Mouse (Mus musculus) kidney, embryonic 15.5 days (tissue): ENCODE data around the gene Exosc10. TPM values are rescaled to one million over a fixed set of nuclear protein-coding genes. Genes with fewer than 3 reads are reported as not detected.
A peak's percentile ranks its signal among the peaks of the same experiment; 100 is the strongest.

Source experiments
- ATAC-seq: fragments of 200-750 bp; cut with Nextera tagmentation; replicated peaks from 2 replicates; pipeline ENCODE4 v1.8.0; 2017; ENCODE audit warnings: moderate TSS enrichment; ENCODE audit not compliant: low FRiP score
- H3K27ac ChIP-seq: fragments of 300-500 bp; sonication (generic); 2 replicates; pipeline ENCODE4 v1.5.1; 2015; ENCODE audit warnings: mild to moderate bottlenecking, inconsistent platforms
- H3K27me3 ChIP-seq: fragments of 300-500 bp; sonication (generic); 2 replicates; pipeline ENCODE4 v1.6.1; 2015; ENCODE audit warnings: inconsistent platforms
- H3K36me3 ChIP-seq: fragments of 300-500 bp; sonication (generic); 2 replicates; pipeline ENCODE4 v1.6.1; 2015; ENCODE audit warnings: inconsistent platforms
- H3K4me1 ChIP-seq: fragments of 300-500 bp; sonication (generic); 2 replicates; pipeline ENCODE4 v1.6.1; 2015; ENCODE audit warnings: inconsistent platforms
- H3K4me2 ChIP-seq: fragments of 300-500 bp; sonication (generic); 2 replicates; pipeline ENCODE4 v1.6.1; 2015; ENCODE audit warnings: moderate library complexity, mild to moderate bottlenecking, inconsistent platforms
- H3K4me3 ChIP-seq: fragments of 300-500 bp; sonication (generic); replicated peaks from 2 replicates; pipeline ENCODE4 v1.5.1; 2015; ENCODE audit warnings: mild to moderate bottlenecking, inconsistent platforms
- H3K9ac ChIP-seq: fragments of 300-500 bp; sonication (generic); 2 replicates; pipeline ENCODE4 v1.6.1; 2015; ENCODE audit warnings: mild to moderate bottlenecking, inconsistent platforms
- H3K9me3 ChIP-seq: fragments of 300-500 bp; sonication (generic); replicated peaks from 2 replicates; pipeline ENCODE4 v1.6.1; 2016; ENCODE audit warnings: inconsistent platforms
- WGBS: fragments of 180-500 bp; shearing (Covaris S2); methylation state at CpG from one replicate; pipeline ENCODE4 v1.1.7; 2015; ENCODE audit warnings: mixed read lengths; 5-methylcytosine and 5-hydroxymethylcytosine counted together
- polyA plus RNA-seq: library from polyadenylated mRNA; unstranded; fragments of >200 nt; fragmentation: Nextera tagmentation; extraction: Ambion mirVana; gene quantifications from 2 replicates; pipeline ENCODE4 v1.2.1, GENCODE M21; 2015

The Exosc10 gene
- polyA plus RNA-seq, 1 experiment from 2014 or later: 98.3 TPM

DNA sequence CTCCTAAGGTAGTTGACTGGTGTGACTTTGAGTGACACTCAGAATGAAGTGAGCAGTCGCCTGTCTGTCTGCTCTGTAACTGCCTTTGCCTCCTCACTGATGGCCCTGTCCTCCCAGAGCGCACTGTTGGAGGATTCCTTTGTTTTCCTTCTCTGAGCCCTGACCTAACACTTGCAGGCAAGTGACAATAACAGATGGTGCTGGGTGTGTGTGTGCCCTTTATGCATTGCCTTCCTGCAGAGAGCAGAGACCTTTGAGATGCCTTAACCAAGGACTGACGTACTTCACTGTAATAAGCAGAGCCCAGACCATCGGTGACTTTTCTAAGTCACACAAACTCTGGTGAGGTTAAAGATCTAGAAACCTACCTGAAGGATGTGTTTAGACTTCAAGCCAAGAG is 26.9 kb upstream of the Exosc10 start:
- H3K9ac ChIP-seq: no peak overlapping the region

DNA sequence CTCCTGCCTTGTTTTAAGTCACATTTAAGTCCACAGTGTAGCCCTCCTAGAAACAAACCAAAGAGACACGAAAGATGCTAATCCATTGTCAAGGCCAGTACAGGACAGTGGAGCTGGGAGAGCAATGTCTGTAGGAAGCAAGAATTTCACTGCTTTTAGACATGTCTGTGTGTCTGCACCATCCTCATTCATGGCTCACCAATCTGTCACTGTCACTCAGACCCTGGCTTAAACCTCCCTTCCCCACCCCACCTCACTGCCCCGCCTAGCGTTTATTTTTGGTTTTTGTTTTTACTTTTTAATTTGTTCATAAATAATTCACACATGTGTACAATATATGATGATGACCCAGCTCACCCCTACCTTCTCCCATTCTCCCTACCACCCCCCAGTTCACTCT is 25.7 kb upstream of the Exosc10 start:
- 94% methylated on average over 3 of the region's 3 CpGs for WGBS
- Histone ChIP-seq H3K4me1 (no peaks in the 10 kb centered on the region), H3K9ac (no peak overlapping the region), H3K4me3 (no peak overlapping the region), H3K36me3 (peaks cover 93% of the 10 kb centered on the region), H3K4me2 (no peak overlapping the region), H3K27me3 (no peaks in the 10 kb centered on the region), H3K9me3 (no peaks in the 10 kb centered on the region), H3K27ac (no peak overlapping the region)
- no peak for ATAC-seq

More for the DNA sequence above, 26.9 kb upstream of the Exosc10 start:
- Histone ChIP-seq H3K27me3 (no peaks in the 10 kb centered on the region), H3K4me1 (no peaks in the 10 kb centered on the region), H3K4me2 (no peak overlapping the region), H3K36me3 (peaks cover 93% of the 10 kb centered on the region), H3K27ac (no peak overlapping the region), H3K9me3 (no peaks in the 10 kb centered on the region), H3K4me3 (no peak overlapping the region)
- WGBS: 73% methylated on average over 4 of the region's 4 CpGs
- ATAC-seq: no peak

DNA sequence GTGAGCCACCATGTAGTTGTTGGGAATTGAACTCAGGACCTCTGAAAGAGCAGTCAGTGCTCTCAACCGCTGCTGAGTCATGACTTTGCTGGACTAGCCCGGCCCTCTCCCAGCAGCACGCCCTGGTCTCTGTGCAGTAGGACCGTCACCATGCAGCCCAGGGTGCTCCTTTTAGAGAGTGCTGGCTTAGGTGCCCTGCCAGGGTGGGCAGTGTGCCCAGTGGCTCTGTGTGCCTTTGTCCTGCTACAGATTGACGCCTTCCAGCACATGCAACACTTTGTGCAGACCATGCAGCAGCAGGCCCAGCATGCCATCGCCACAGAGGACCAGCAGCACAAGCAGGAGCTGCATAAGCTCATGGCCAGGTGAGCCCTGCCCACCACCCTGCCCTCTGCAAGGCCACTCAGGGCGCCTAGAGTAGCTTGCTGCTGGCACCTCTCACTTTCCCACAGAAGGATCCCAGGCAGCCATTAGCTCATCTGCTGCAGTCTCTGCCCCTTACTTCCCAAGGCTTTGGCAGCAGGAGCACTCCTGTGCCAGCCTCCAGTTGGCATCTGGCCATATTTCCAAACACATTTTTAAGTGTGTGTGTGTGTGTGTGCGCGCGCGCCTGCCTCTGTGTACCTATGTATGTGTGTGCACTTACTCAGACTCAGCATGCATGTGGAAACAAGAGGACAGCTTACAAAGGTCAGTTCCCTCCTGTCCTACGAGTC is 24.5 kb upstream of the Exosc10 start:
- ATAC-seq: no peak
- no peak overlapping the region for H3K4me3 ChIP-seq
- WGBS: 94% methylated on average over 12 of the region's 12 CpGs

DNA sequence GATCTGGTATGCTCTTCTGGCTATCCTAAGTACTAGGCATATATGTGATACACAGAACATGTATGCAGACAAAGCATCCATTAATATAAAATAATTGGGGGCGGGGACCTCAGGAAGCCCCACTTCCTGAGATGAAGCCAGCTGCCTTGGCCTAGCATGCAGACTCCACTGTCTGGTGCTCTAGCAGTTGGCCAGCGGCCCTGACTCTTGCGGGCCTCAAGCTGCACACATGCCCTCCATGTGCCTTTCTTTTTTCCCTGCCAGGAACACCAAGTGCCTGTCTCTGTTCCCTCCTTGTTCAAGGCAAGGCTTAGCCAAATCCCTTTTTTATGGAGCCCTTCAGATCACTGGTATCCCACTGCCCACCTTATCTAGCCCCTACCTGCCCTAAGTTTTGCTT is 22.4 kb upstream of the Exosc10 start:
- no peaks in the 10 kb centered on the region for H3K4me1 ChIP-seq

More for the DNA sequence above, 24.5 kb upstream of the Exosc10 start:
- Histone ChIP-seq H3K4me2 (no peak overlapping the region), H3K36me3 (peaks cover 96% of the 10 kb centered on the region), H3K27me3 (no peaks in the 10 kb centered on the region), H3K27ac (no peak overlapping the region), H3K9me3 (no peaks in the 10 kb centered on the region), H3K9ac (no peak overlapping the region), H3K4me1 (no peaks in the 10 kb centered on the region)

DNA sequence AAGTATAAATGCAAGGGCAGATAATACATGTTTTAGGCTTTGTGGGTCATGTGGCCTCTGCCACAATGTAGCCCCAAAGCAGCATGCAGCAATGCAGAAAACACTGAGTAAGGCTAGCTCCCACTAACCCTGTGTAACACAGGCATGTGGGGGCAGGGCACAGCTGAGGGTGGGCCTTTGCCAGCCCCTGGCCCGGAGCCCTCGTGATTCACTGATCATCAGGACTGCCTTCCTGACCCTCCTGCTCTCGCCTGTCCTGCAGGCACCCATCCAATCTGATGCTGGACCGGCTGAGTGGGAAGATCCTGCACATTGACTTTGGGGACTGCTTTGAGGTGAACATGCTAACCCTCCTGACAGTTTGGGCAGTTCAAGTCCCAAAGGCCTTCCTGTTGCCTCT is 9.1 kb upstream of the Exosc10 start:
- no peaks in the 10 kb centered on the region for H3K9me3 ChIP-seq
- H3K4me3 ChIP-seq: no peak overlapping the region
- H3K4me1 ChIP-seq: no peaks in the 10 kb centered on the region
- ATAC-seq: no peak
- H3K9ac ChIP-seq: no peak overlapping the region
- 88% methylated on average over 4 of the region's 4 CpGs for WGBS
- no peak overlapping the region for H3K27ac ChIP-seq
- H3K36me3 ChIP-seq: peaks cover 93% of the 10 kb centered on the region
- H3K4me2 ChIP-seq: no peak overlapping the region
- no peaks in the 10 kb centered on the region for H3K27me3 ChIP-seq

More for the DNA sequence above, 22.4 kb upstream of the Exosc10 start:
- Histone ChIP-seq H3K36me3 (peaks cover 100% of the 10 kb centered on the region), H3K27ac (no peak overlapping the region), H3K4me2 (no peak overlapping the region), H3K27me3 (no peaks in the 10 kb centered on the region), H3K4me3 (no peak overlapping the region), H3K9me3 (no peaks in the 10 kb centered on the region), H3K9ac (no peak overlapping the region)
- WGBS: 88% methylated on average over 3 of the region's 3 CpGs
- ATAC-seq: no peak

DNA sequence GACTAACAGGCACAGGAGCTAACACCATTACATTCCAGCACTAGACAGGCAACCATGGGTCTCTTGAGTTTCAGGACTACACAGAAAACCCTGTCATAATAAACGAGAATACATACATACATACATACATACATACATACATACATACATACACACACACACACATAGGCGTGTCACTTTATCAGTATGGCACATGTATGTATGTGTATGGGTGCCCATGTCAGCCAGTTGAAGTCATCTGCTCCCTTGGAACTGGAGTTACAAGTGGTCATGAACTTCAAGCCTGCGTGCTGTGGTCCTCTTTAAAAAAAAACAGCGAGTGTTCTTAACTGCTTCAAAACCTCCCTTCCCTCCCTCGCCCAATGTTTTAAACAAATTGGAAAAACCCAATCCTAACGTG is 463 bp upstream of the Exosc10 start:
- Histone ChIP-seq H3K4me3 (peak overlapping the region; percentile 92), H3K27ac (peak overlapping the region; percentile 93), H3K27me3 (no peaks in the 10 kb centered on the region), H3K4me2 (peak overlapping the region; percentile 89), H3K4me1 (peaks cover 13% of the 10 kb centered on the region; the same call in 1 of the 2 replicates), H3K36me3 (peaks cover 69% of the 10 kb centered on the region), H3K9ac (peak overlapping the region; percentile 93), H3K9me3 (no peaks in the 10 kb centered on the region)
- WGBS: 31% methylated on average over 6 of the region's 6 CpGs
- no peak; the same call in 1 of the 2 replicates for ATAC-seq

DNA sequence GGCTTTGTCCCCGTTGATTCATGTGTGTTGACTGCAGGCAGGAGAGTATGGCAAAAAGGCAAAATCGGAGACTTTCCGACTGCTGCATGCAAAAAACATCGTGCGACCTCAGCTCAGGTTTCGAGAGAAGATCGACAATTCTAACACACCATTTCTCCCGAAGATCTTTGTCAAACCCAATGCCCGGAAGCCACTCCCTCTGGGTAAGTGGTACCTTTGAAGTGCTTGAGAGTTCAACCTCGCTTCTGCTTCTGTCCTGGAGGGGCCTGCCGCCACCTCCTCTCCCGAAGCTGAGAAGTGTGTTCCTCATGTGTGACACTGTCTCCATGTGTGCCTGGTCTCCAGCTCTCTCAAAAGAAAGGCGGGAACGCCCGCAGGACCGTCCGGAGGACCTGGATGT is 4.4 kb downstream of the Exosc10 start:
- 93% methylated on average over 17 of the region's 17 CpGs for WGBS

DNA sequence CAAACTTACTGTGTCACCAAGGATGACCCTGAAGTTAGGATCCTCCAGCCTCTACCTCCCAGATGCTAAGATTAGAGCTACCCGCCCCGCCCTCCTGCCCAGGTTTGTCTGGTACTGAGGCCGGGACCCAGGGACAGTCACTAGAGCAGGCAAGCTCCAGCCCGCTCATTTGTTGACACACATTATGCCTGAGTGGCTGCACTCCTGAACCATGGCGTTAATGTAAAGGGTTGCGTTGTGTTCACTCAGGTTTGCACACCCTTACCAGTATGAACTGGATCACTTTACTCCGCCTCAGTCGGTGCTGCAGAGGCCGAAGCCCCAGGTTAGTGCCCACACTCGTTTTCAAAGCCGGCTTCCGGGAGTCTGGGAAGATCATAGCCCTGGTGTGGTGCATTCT is 5.4 kb downstream of the Exosc10 start:
- 96% methylated on average over 12 of the region's 12 CpGs for WGBS

More for the DNA sequence above, 4.4 kb downstream of the Exosc10 start:
- H3K27ac ChIP-seq: no peak overlapping the region
- H3K36me3 ChIP-seq: peaks cover 78% of the 10 kb centered on the region
- no peak overlapping the region for H3K4me3 ChIP-seq
- H3K27me3 ChIP-seq: no peaks in the 10 kb centered on the region
- H3K4me2 ChIP-seq: no peak overlapping the region
- peaks cover 11% of the 10 kb centered on the region; the same call in 1 of the 2 replicates for H3K4me1 ChIP-seq
- no peak for ATAC-seq
- no peak overlapping the region for H3K9ac ChIP-seq
- no peaks in the 10 kb centered on the region for H3K9me3 ChIP-seq

DNA sequence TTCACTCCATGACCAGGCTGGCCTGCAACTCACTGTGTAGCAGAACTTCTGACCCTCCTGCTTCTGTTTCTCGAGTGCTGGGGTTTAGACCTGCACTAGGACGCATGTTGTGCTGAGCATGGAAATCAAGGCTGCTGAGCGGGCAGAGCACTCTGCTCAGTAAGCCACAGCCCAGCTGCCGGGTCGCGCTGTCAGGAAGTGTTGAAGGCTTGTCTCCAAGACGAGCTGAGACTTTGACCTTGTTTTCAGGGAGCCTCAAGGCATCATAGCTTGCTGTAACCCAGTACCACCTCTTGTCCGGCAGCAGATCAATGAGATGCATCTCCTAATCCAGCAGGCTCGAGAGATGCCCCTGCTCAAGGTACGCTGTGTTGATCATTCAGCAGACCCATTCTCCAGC is 11.9 kb downstream of the Exosc10 start:
- H3K4me1 ChIP-seq: no peaks in the 10 kb centered on the region
- H3K27me3 ChIP-seq: no peaks in the 10 kb centered on the region
- no peak overlapping the region for H3K9ac ChIP-seq
- 87% methylated on average over 10 of the region's 10 CpGs for WGBS
- no peak overlapping the region for H3K4me2 ChIP-seq
- H3K36me3 ChIP-seq: peaks cover 98% of the 10 kb centered on the region
- H3K27ac ChIP-seq: no peak overlapping the region
- no peaks in the 10 kb centered on the region for H3K9me3 ChIP-seq
- ATAC-seq: no peak
- no peak overlapping the region for H3K4me3 ChIP-seq

More for the DNA sequence above, 5.4 kb downstream of the Exosc10 start:
- Histone ChIP-seq H3K4me2 (no peak overlapping the region), H3K9me3 (no peaks in the 10 kb centered on the region), H3K27ac (no peak overlapping the region), H3K4me3 (no peak overlapping the region), H3K27me3 (no peaks in the 10 kb centered on the region), H3K4me1 (peaks cover 8% of the 10 kb centered on the region; the same call in 1 of the 2 replicates), H3K36me3 (peaks cover 87% of the 10 kb centered on the region), H3K9ac (no peak overlapping the region)
- ATAC-seq: no peak

DNA sequence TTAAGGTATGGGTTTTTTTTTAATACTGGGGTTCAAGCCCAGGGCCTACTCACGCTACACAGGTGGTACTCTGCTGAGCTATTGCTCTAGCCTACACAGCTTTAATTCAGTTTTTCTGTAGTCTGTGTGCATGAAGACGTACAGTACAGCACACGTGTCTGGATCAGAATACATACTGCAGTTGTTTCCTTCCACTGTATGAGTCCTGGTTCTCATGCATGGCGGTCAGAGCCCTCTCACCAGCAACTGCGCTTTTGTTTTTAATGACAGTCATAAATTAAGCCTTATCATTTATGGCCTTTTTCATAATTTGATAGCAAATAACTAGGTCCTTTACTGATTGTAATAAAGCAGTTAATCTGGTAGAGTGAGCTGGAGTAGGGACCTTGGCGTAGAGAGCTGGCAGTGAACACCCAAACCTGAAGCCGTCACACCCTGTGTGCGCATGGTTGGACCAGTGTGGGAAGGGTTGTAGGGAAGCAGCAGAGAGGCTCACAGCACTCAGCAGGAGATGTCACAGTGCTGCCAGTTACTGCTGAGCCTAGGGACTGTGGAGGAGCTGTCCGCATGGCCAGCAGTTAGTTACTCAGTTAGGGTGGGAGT is 12.6 kb downstream of the Exosc10 start:
- Histone ChIP-seq H3K9me3 (no peaks in the 10 kb centered on the region), H3K4me1 (no peaks in the 10 kb centered on the region), H3K36me3 (peaks cover 98% of the 10 kb centered on the region), H3K27ac (no peak overlapping the region), H3K27me3 (no peaks in the 10 kb centered on the region), H3K4me2 (no peak overlapping the region), H3K4me3 (no peak overlapping the region), H3K9ac (no peak overlapping the region)
- 94% methylated on average over 9 of the region's 9 CpGs for WGBS
- no peak for ATAC-seq

DNA sequence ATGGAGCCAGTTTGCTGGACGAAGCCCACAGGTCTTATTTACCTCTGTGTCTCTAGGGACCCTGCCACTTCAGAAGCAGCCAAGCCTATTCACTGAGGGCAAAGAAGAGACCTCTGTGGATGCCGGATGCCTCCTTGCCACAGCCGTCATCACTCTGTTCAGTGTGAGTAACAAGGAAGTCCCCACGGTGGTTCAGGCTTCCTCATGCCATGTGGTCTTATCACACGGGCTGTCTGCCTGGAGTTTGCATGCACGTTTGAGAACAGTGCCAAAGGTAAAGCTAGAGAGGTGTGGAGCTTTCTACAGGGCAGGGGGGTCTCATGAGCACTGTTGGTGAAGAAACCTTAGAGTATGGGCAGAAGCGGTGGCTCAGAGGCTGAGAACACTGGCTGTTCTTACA is 15.0 kb downstream of the Exosc10 start:
- WGBS: 89% methylated on average over 7 of the region's 7 CpGs
- H3K4me1 ChIP-seq: no peaks in the 10 kb centered on the region
- ATAC-seq: no peak
- H3K27me3 ChIP-seq: no peaks in the 10 kb centered on the region
- no peak overlapping the region for H3K9ac ChIP-seq
- no peak overlapping the region for H3K27ac ChIP-seq
- H3K4me2 ChIP-seq: no peak overlapping the region
- no peaks in the 10 kb centered on the region for H3K9me3 ChIP-seq
- H3K4me3 ChIP-seq: no peak overlapping the region
- peaks cover 98% of the 10 kb centered on the region for H3K36me3 ChIP-seq

DNA sequence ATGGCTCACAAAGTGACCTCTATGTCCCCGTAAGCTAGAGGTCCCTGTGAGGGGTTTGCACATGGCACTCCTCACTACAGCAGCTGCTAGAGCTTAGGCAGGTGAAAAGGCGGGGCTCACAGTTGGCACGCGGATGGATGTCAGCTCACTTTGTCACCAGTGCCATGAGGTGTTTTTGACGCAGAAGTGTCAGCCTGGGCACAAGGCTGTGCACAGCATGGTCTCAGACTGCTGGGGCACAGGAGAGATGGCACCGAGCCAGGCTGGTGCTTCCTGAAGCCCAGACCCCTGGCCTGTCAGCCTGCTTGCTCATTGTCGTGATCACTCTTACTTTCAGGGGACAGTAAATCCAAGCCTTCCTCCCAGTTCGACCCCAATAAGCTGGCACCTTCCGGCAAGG is 22.5 kb downstream of the Exosc10 start:
- Histone ChIP-seq H3K36me3 (peaks cover 82% of the 10 kb centered on the region), H3K4me3 (no peak overlapping the region), H3K27me3 (no peaks in the 10 kb centered on the region), H3K27ac (no peak overlapping the region), H3K4me1 (no peaks in the 10 kb centered on the region), H3K9me3 (no peaks in the 10 kb centered on the region), H3K9ac (no peak overlapping the region), H3K4me2 (no peak overlapping the region)
- 89% methylated on average over 9 of the region's 9 CpGs for WGBS
- no peak for ATAC-seq
